Mouse (Mus musculus) lung, postnatal 0 days (tissue): ENCODE data around the gene Nek7.

Experiments used
- CTCF ChIP-seq: IDR thresholded peaks from 2 replicates; pipeline ENCODE4 v1.5.1; 2016; ENCODE audit warnings: antibody characterized with exemption, mild to moderate bottlenecking
- EP300 ChIP-seq: IDR thresholded peaks from 2 replicates; pipeline ENCODE4 v1.6.1; 2016; ENCODE audit warnings: antibody characterized with exemption, mild to moderate bottlenecking, control low read depth

DNA sequence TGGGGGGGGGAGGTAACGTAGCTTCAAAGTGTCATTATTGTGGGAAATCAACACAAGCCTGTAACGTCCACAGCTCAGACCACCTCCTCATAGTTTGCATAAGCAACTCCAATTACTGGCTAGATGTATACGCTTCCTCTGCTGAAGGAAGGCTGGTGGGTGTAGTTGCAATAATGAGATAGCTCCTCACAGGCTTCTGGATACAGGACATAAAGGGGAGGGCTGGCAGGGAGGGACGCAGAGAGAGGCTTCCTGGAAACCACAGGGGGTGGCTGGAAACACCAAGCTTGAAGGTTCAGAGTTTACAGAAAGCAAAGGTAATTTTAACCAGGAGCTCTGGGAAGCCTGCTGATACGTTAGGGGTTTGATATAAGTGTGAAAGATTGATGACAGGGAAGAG lies 115.7 kb downstream of the Nek7 start:
- TF ChIP-seq CTCF (no peak), EP300 (no peak)
